Mouse (Mus musculus) CH12.LX (cell line): ENCODE measurements at regions not wholly inside any gene's neighbourhood (a gene's known extent, or its start where the extent isn't known, plus 50 kb on each side); places are given as distances from the start of the nearest gene placed in this dataset.

Source experiments
- CHD1 ChIP-seq: IDR thresholded peaks from 2 replicates; pipeline ENCODE4 v1.6.1; 2012; ENCODE audit warnings: low read depth, low read length, improper control_type of control experiment, inconsistent platforms
- CHD2 ChIP-seq: IDR thresholded peaks from 2 replicates; pipeline ENCODE4 v1.6.1; 2011; ENCODE audit warnings: low read length, improper control_type of control experiment
- CTCF ChIP-seq, 2 experiments: IDR thresholded peaks in 1 of 2; conservative IDR thresholded peaks in 1 of 2; 2 replicates each; pipeline ENCODE4 v1.5.1; 2011 to 2012; ENCODE audit warnings: low read depth in 2 of 2, low read length in 2 of 2, improper control_type of control experiment in 1 of 2, inconsistent platforms in 1 of 2, mild to moderate bottlenecking in 1 of 2, moderate library complexity in 1 of 2
- E2F4 ChIP-seq: IDR thresholded peaks from 2 replicates; pipeline ENCODE4 v1.6.1; 2011; ENCODE audit warnings: low read depth, low read length, improper control_type of control experiment; ENCODE audit not compliant: insufficient replicate concordance
- EP300 ChIP-seq: IDR thresholded peaks from 2 replicates; pipeline ENCODE4 v1.6.1; 2011; ENCODE audit warnings: low read length, improper control_type of control experiment
- MAFK ChIP-seq: IDR thresholded peaks from 2 replicates; pipeline ENCODE4 v1.6.1; 2011; ENCODE audit warnings: low read length, improper control_type of control experiment; ENCODE audit not compliant: insufficient replicate concordance
- NELFE ChIP-seq: IDR thresholded peaks from 2 replicates; pipeline ENCODE4 v1.6.1; 2011; ENCODE audit warnings: low read depth, low read length, improper control_type of control experiment
- NRF1 ChIP-seq: IDR thresholded peaks from 2 replicates; pipeline ENCODE4 v1.6.1; 2014; ENCODE audit warnings: low read depth, mild to moderate bottlenecking, inconsistent platforms, low read length, improper control_type of control experiment, moderate library complexity
- POLR2A ChIP-seq: IDR thresholded peaks from 2 replicates; pipeline ENCODE4 v1.6.1; 2011; ENCODE audit warnings: low read depth, mild to moderate bottlenecking, improper control_type of control experiment, low read length
- UBTF ChIP-seq: IDR thresholded peaks from 2 replicates; pipeline ENCODE4 v1.6.1; 2012; ENCODE audit warnings: low read depth, mild to moderate bottlenecking, inconsistent platforms, low read length, improper control_type of control experiment, moderate library complexity
- USF1 ChIP-seq: IDR thresholded peaks from 2 replicates; pipeline ENCODE4 v1.6.1; 2014; ENCODE audit warnings: low read depth, mild to moderate bottlenecking, inconsistent platforms, low read length, improper control_type of control experiment
- ZKSCAN1 ChIP-seq: IDR thresholded peaks from 2 replicates; pipeline ENCODE4 v1.6.1; 2012; ENCODE audit warnings: low read depth, inconsistent platforms, low read length, improper control_type of control experiment, borderline replicate concordance

DNA sequence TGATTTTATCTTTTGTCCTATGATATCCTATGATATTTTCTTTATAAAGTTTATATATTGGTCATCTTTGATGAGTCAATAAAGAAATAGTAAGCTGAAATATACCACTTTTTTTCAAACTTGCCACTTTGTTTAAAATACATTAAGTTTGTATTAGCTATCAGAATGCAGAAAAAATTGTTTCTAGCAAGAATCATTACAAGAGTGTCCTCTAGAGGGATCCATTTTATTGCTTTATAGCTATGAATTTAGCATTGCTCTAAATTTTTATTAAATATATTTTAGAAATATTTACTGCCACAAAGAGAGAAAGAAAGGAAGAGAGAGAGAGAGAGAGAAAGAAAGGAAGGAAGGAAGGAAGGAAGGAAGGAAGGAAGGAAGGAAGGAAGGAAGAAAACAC lies 348.0 kb downstream of the Plod2 start:
- TF ChIP-seq UBTF (no peak), MAFK (no peak), E2F4 (no peak), POLR2A (no peak), EP300 (no peak), CHD2 (no peak), CTCF (conservative IDR thresholded peaks at IDR 0.05 in 1 of 2, IDR thresholded peaks at IDR 0.05 in 1 of 2; ENCODE audit: low read depth in 2 of 2, low read length in 2 of 2) (no peak), USF1 (no peak), NRF1 (no peak), CHD1 (no peak), ZKSCAN1 (no peak), NELFE (no peak)
